Mouse (Mus musculus): ENCODE results near the gene Dlgap5.
"Not testable (repeated sequence)": the region's sequence is repeated elsewhere in the genome, so short reads cannot be mapped to it uniquely, and the experiment has no call there.

Gene Dlgap5

GRCm38 (mm10) chr14:47417775-47418665 is at the start of gene Dlgap5:
Gene Dlgap5, minus strand, starts transcription at chr14:47418407.
- peak; percentile 84 to 88 for DNase-seq (ENCODE audit: low spot score in 2 of 2)

- DNase-seq (ENCODE audit: low spot score in 2 of 2), result no peak
Measured at GRCm38 (mm10) chr14:47465468-47466175, 47.4 kb upstream of the Dlgap5 start.

GRCm38 (mm10) chr14:47464426-47464825 is 46.2 kb upstream of the Dlgap5 start:
- no peak for DNase-seq (ENCODE audit: low spot score in 2 of 2)

GRCm38 (mm10) chr14:47462877-47463460 is 44.8 kb upstream of the Dlgap5 start:
- no peak for DNase-seq (ENCODE audit: low spot score in 2 of 2)

GRCm38 (mm10) chr14:47462453-47462852 is 44.2 kb upstream of the Dlgap5 start:
- no peak for DNase-seq (ENCODE audit: low spot score in 2 of 2)

- DNase-seq (ENCODE audit: low spot score in 2 of 2), result no peak
Measured at GRCm38 (mm10) chr14:47461997-47462396, 43.8 kb upstream of the Dlgap5 start.

GRCm38 (mm10) chr14:47459556-47459955 is 41.3 kb upstream of the Dlgap5 start:
- DNase-seq (ENCODE audit: low spot score in 2 of 2), result no peak

GRCm38 (mm10) chr14:47450121-47450520 is 31.9 kb upstream of the Dlgap5 start, which contains the start of gene Fbxo34:
Gene Fbxo34, plus strand, starts transcription at chr14:47450421.
- DNase-seq (ENCODE audit: low spot score in 2 of 2), result not testable (repeated sequence)

GRCm38 (mm10) chr14:47445331-47446095 is 27.3 kb upstream of the Dlgap5 start:
- DNase-seq (ENCODE audit: low spot score in 2 of 2), result no peak

- DNase-seq (ENCODE audit: low spot score in 2 of 2), result no peak
Measured at GRCm38 (mm10) chr14:47444907-47445306, 26.7 kb upstream of the Dlgap5 start.

GRCm38 (mm10) chr14:47438947-47439346 is 20.7 kb upstream of the Dlgap5 start:
- no peak for DNase-seq (ENCODE audit: low spot score in 2 of 2)

GRCm38 (mm10) chr14:47432987-47433386 is 14.8 kb upstream of the Dlgap5 start:
- no peak for DNase-seq (ENCODE audit: low spot score in 2 of 2)

GRCm38 (mm10) chr14:47422466-47422865 is 4.3 kb upstream of the Dlgap5 start:
- DNase-seq (ENCODE audit: low spot score in 2 of 2), result no peak

- DNase-seq (ENCODE audit: low spot score in 2 of 2), result no peak
Measured at GRCm38 (mm10) chr14:47421606-47422005, 3.4 kb upstream of the Dlgap5 start.

- DNase-seq (ENCODE audit: low spot score in 2 of 2), result no peak
Measured at GRCm38 (mm10) chr14:47419723-47420276, 1.6 kb upstream of the Dlgap5 start.

- DNase-seq (ENCODE audit: low spot score in 2 of 2), result no peak
Measured at GRCm38 (mm10) chr14:47419034-47419625, 923 bp upstream of the Dlgap5 start.

GRCm38 (mm10) chr14:47418666-47418991 is 422 bp upstream of the Dlgap5 start:
- DNase-seq (ENCODE audit: low spot score in 2 of 2), result no peak

GRCm38 (mm10) chr14:47417346-47417745 is 861 bp downstream of the Dlgap5 start:
- no peak for DNase-seq (ENCODE audit: low spot score in 2 of 2)

- no peak for DNase-seq (ENCODE audit: low spot score in 2 of 2)
Measured at GRCm38 (mm10) chr14:47406000-47406399, 12.2 kb downstream of the Dlgap5 start.

GRCm38 (mm10) chr14:47402735-47403134 is 15.5 kb downstream of the Dlgap5 start:
- no peak for DNase-seq (ENCODE audit: low spot score in 2 of 2)

GRCm38 (mm10) chr14:47396165-47396652 is 22.0 kb downstream of the Dlgap5 start:
- DNase-seq (ENCODE audit: low spot score in 2 of 2), result no peak
